ENCODE assay signal across 11 mouse cellular contexts in the genomic region with DNA sequence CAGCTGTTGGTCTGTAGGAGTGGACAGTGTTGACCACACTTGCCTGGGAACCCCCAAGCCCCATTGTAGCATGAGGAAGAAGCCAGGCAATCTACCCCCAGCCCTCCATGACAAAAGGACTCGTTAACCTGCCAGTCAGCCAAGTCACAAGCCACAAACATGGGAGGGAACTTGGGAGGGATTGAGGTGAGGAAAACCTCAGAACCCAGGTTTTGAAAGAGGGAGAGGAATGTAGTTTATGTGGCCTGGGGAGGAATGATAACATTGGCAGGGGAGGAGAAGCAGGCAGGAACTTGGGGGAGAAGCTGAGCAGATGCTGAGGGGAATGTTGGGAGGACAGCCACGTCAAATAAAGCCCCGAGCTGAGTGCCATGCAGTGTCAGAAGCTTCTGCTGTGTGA.
"Had no signal": no experiment of that assay in that cellular context is flagged by ENCODE, and none has a peak within 500 bp of the region (broad histone marks: within the 10 kb centered on the region; RNA-seq: fewer than 3 reads in every experiment).

No protein-coding gene starts in this region.

- H3K4me2 ChIP-seq: limb, embryonic 13.5 days; midbrain, embryonic 12.5 days had no signal

- H3K36me3 ChIP-seq: limb, embryonic 13.5 days; midbrain, embryonic 12.5 days had no signal

- H3K9me3 ChIP-seq: limb, embryonic 13.5 days; megakaryocyte, embryonic 14.5 days; midbrain, embryonic 12.5 days had no signal

- ATAC-seq: intestine, postnatal 0 days; lung, postnatal 0 days; midbrain, embryonic 16.5 days had no signal

- H3K27me3 ChIP-seq: megakaryocyte, embryonic 14.5 days; midbrain, embryonic 12.5 days had no signal

- H3K4me3 ChIP-seq: layer of hippocampus, adult 2 months; limb, embryonic 13.5 days; megakaryocyte, embryonic 14.5 days; midbrain, embryonic 12.5 days had no signal

- H3K27ac ChIP-seq: layer of hippocampus, adult 2 months; limb, embryonic 13.5 days; liver, embryonic 14.5 days; midbrain, embryonic 12.5 days had no signal

- DNase-seq: kidney, postnatal 10 days; lung, adult 18-20 months; right cerebral cortex, postnatal 25 days had no signal

- H3K9ac ChIP-seq: limb, embryonic 13.5 days; liver, embryonic 14.5 days; midbrain, embryonic 12.5 days had no signal
